Mouse (Mus musculus): ENCODE measurements around the gene Gng7.

The Gng7 gene

DNA sequence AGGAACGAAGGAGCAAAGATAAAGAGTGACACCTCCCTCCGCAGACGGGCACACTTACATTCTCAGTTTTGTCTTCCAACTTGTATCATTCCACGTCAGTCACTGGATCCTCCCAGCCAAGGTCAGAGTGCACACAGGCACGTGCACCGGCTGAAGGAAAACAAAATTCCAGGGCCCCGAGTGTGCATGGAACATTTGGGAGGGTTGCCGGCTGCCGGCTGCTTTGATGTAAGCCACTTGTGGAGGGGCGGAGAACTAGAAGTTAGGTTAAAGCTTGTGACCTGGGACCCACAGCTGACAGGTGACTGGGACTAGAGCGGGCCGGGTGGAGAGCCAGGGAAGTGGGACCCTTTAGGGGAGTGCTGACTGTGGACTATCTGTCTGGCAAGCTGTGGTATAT is 48.4 kb downstream of the Gng7 start:
- DNase-seq (ENCODE audit: low spot score) = no peak

GRCm38 (mm10) chr10:80963031-80963975 is 51.4 kb downstream of the Gng7 start:
- DNase-seq (ENCODE audit: low spot score) = no peak

GRCm38 (mm10) chr10:80962585-80962984 is 52.2 kb downstream of the Gng7 start:
- DNase-seq (ENCODE audit: low spot score) = no peak

DNA sequence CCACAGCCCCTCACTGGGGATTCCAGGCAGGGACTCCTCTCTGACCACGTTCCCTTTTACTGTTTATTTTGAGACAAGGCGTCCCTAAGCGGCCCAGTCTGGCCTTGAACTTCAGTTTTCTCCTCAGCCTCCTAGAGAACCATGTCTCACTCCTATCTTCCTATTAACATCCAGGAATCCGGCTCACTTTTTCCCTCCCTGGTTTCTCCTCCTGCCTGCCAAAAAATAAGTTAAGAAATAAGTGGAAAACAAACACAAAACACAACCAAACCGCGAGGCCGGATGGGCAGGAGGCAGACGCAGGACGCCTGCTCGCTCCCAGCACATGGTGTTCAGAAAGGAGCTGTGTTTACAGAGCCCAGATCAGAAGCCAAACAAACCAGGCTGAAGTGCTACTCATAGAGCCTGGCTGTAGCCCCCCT is 52.7 kb downstream of the Gng7 start:
- DNase-seq (ENCODE audit: low spot score) = no peak

DNA sequence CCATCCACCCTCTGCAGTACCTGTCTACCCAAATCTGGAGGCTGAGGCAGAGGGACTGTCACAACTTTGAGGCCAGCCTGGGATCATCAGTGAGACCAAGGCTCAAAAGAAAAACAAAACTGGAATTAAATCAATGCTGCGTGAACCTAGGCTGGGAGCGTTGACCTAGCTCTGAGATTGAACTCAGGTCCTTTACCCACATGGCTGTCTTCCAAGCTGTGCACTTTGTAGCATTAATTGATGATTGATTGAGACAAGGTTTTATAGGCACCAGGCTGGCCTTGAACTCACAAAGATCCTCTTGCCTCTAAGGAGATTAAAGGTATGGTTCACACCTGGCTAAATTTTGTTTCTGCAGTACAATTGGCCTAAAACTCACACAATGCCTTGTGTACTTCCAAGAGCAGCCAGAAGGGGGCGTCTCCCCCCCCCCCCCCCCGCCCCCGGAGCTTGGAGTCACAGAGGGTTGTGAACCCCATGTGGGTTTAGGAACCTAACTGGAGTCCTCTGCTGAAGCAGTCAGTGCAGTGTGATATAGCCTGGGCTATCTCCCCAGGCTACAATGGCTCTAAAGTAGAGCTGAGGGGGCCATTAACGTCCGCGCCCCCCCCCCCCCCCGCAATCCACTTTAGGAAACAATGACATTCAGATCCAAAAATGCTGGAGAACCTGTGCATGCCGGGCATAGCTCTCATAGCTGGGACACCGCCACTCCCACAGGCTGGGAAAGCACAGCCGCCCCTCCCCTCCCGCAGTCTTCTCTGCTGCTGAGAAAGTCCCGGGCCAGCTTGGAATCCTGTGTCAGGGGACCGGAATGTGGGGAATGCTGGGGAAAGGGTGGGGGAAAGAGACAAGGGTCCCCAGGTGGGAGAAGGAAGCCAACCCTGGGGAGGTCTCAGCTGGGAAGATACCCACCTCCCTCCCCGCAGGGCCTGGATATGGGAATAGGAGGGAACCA is 53.9 kb downstream of the Gng7 start:
- DNase-seq (ENCODE audit: low spot score) = no peak

- no peak for DNase-seq (ENCODE audit: low spot score)
Observed at GRCm38 (mm10) chr10:80958979-80959637, 55.6 kb downstream of the Gng7 start.

- no peak for DNase-seq (ENCODE audit: low spot score)
Observed at GRCm38 (mm10) chr10:80957791-80958190, 57.0 kb downstream of the Gng7 start.

GRCm38 (mm10) chr10:80956901-80957300 is 57.8 kb downstream of the Gng7 start:
- DNase-seq (ENCODE audit: low spot score) = no peak

GRCm38 (mm10) chr10:80956385-80956784 is 58.4 kb downstream of the Gng7 start:
- no peak for DNase-seq (ENCODE audit: low spot score)

DNA sequence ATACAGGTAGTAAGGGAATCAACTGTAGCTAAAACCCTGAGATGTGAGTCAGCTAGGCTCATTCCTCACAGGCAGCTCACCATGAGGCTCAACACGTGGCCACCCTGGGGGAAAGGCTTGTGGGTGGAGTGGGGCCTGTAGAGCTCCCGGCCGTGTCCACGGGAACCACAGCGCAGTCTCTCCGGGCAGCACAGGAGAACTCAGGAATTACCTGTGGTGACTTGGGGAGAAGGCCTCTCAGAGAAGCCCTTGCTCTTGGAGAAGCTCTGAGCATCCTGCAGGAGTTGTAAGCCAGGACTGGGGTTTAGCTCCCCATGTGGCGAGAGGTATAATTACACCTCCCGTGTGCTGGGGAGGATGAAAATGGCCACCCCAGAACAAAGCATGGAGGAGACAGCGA is 59.2 kb downstream of the Gng7 start:
- DNase-seq (ENCODE audit: low spot score) = no peak

GRCm38 (mm10) chr10:80954843-80955242 is 59.9 kb downstream of the Gng7 start:
- no peak for DNase-seq (ENCODE audit: low spot score)

GRCm38 (mm10) chr10:80954415-80954814 is 60.3 kb downstream of the Gng7 start:
- no peak for DNase-seq (ENCODE audit: low spot score)

GRCm38 (mm10) chr10:80952449-80952848 is 62.3 kb downstream of the Gng7 start:
- DNase-seq (ENCODE audit: low spot score) = no peak

- no peak for DNase-seq (ENCODE audit: low spot score)
Observed at GRCm38 (mm10) chr10:80951761-80952390, 62.9 kb downstream of the Gng7 start.

DNA sequence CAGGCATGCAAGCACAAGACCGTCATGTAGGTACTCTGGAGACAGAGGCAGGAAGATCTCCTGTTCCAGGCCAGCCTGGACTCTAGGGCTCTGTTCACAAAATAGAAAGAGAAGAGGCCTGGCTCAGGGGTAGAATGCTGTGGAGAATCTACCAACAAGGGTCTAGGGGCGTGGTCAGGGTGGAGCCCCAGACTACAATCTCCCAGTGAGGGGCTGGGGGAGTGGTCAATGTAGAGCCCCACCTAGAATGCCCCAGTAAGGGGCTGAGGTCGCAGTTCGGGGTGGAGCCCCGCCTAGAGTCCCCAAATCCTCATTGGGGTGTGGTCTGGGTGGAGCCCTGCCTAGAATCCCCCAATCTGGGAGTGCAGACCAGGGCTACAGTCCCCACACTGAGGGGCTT is 64.4 kb downstream of the Gng7 start:
- DNase-seq (ENCODE audit: low spot score) = no peak

- no peak for DNase-seq (ENCODE audit: low spot score)
Observed at GRCm38 (mm10) chr10:80949081-80949480, 65.7 kb downstream of the Gng7 start.

- no peak for DNase-seq (ENCODE audit: low spot score)
Observed at GRCm38 (mm10) chr10:80948570-80948969, 66.2 kb downstream of the Gng7 start.

DNA sequence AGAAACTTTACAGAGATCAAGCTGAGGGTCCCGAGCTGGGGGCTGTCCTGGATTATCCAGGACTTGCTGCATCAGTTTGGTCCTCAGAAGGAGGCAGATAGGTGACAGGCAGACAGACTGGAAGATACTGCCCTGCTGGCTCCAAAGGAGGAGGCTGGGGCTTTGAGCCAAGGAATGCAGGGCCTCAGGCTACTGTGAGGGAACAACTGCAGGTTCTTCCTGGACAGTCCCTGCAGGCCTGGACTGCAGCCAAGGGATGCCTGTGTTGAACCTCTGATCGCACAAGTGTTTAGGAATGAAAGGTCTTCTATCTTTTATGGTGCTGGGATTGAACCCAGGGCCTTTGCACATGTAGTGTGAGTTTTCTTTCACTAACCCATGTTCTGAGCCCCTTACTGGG is 66.9 kb downstream of the Gng7 start:
- DNase-seq (ENCODE audit: low spot score) = no peak

GRCm38 (mm10) chr10:80946684-80947437 is 67.9 kb downstream of the Gng7 start:
- DNase-seq (ENCODE audit: low spot score) = no peak

DNA sequence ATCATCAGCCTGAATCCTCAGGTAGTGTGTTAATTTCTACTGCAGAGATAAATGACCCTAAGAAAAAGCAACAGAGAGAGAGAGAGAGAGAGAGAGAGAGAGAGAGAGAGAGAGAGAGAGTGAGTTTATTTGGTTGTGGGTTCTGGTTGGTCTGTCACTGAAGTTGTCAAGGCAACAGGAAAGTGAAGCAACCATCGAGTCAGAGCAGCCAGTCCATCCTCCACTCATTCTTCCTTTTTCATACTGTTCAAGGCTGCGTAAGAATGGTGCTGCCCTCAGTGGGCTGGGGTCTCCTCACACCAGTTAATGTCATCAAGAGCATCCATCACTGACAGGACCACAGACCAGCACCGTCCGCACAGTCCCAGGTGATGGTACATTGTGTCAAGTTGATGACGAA is 70.5 kb downstream of the Gng7 start:
- DNase-seq (ENCODE audit: low spot score) = no peak

DNA sequence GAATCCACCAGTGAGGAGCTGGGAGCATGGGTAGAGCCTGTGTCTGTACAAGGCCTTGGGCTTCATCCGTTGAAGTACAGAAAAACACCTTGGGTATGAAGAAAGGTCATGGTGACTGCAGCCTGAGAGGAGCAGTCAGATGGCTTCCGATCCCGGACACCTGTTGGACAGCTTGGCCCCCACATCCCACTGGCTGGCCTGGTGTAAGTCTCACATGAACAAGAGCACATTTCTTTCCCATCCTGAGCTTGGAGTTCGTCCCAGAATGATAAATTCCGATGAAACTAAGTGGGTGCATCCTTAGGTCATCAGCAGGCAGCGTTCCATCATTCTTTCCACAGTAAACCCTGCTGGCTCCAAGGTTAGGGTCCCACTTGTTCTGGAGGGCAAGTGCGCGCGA is 71.0 kb downstream of the Gng7 start:
- no peak for DNase-seq (ENCODE audit: low spot score)

Measured in ovary, postnatal 10 days (tissue).